Mouse (Mus musculus): ENCODE measurements at regions not wholly inside any gene's neighbourhood (a gene's known extent, or its start where the extent isn't known, plus 50 kb on each side); places are given as distances from the start of the nearest gene placed in this dataset.
A peak's percentile ranks its signal among the peaks of the same experiment; 100 is the strongest.

DNA sequence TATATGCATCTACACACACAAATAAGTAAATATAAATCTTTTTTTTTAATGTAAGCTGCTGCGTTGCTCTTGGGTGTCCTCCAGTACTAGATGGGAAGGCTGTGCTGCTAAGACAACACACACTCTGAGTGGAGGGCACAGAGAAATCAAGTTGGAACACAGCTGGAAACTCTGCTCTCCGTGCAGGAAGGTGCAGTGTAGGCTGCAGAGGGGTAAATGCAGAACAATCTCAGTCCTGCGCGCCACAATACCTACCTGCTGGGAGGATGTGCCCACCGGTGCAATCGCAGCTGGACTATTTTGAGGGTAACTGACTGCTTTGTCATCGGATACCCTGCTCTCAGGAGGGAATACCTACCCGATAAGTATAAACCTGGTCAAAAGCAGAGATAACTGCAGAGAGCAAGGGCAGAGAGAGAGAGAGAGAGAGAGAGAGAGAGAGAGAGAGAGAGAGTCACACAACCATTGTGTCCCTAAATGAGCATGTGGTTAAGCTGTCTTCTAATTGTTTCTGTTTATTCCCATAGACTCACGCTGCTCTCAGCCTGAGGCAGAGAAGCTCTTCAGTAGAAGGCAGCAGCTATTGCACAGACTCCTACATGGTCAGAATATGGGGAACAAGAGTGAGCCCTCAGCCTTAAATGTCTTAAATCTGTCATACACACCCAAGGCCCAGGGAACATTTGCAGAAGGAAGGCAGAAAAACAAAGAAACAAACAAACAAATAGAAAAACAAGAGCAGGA is 167.9 kb upstream of the Jade1 start:
- no peak overlapping the region for H3K4me3 ChIP-seq (ENCODE audit: low read depth, low read length)
- H3K27ac ChIP-seq (ENCODE audit: low read depth, low read length), result no peak overlapping the region
- no peaks in the 10 kb centered on the region for H3K4me1 ChIP-seq (ENCODE audit: control insufficient read depth, insufficient read depth, low read length)
- no peaks in the 10 kb centered on the region for H3K36me3 ChIP-seq (ENCODE audit: control insufficient read depth, insufficient read depth, low read length)
- H3K27me3 ChIP-seq (ENCODE audit: control insufficient read depth, insufficient read depth, low read length), result no peaks in the 10 kb centered on the region
- no peak overlapping the region for H3K9ac ChIP-seq (ENCODE audit: low read length)
- no peak for DNase-seq (ENCODE audit: low spot score)
- no peak overlapping the region for H3K4me2 ChIP-seq (ENCODE audit: low read depth)
- WGBS, result 52% methylated on average over 9 of the region's 9 CpGs
- no peak for ATAC-seq (ENCODE audit: insufficient read depth, low FRiP score, low TSS enrichment)
- no peaks in the 10 kb centered on the region for H3K9me3 ChIP-seq (ENCODE audit: control insufficient read depth, low read length)

- 79% methylated on average over 5 of the region's 5 CpGs for WGBS
- Histone ChIP-seq H3K9ac (ENCODE audit: low read length) (no peak overlapping the region), H3K4me2 (ENCODE audit: low read depth) (no peak overlapping the region), H3K27me3 (ENCODE audit: control insufficient read depth, insufficient read depth, low read length) (no peaks in the 10 kb centered on the region), H3K27ac (ENCODE audit: low read depth, low read length) (no peak overlapping the region), H3K4me1 (ENCODE audit: control insufficient read depth, insufficient read depth, low read length) (no peaks in the 10 kb centered on the region), H3K36me3 (ENCODE audit: control insufficient read depth, insufficient read depth, low read length) (no peaks in the 10 kb centered on the region), H3K4me3 (ENCODE audit: low read depth, low read length) (no peak overlapping the region), H3K9me3 (ENCODE audit: control insufficient read depth, low read length) (no peaks in the 10 kb centered on the region)
- DNase-seq (ENCODE audit: low spot score) (no peak), ATAC-seq (ENCODE audit: insufficient read depth, low FRiP score, low TSS enrichment) (no peak)
Observed at GRCm38 (mm10) chr3:41386299-41386698, 169.2 kb upstream of the Jade1 start.

GRCm38 (mm10) chr3:41384410-41384809 is 171.1 kb upstream of the Jade1 start:
- H3K4me1 ChIP-seq (ENCODE audit: control insufficient read depth, insufficient read depth, low read length), result no peaks in the 10 kb centered on the region
- H3K4me3 ChIP-seq (ENCODE audit: low read depth, low read length), result no peak overlapping the region
- no peak overlapping the region for H3K4me2 ChIP-seq (ENCODE audit: low read depth)
- no peak overlapping the region for H3K9ac ChIP-seq (ENCODE audit: low read length)
- DNase-seq (ENCODE audit: low spot score), result no peak
- H3K9me3 ChIP-seq (ENCODE audit: control insufficient read depth, low read length), result no peaks in the 10 kb centered on the region
- H3K27me3 ChIP-seq (ENCODE audit: control insufficient read depth, insufficient read depth, low read length), result no peaks in the 10 kb centered on the region
- no peak overlapping the region for H3K27ac ChIP-seq (ENCODE audit: low read depth, low read length)
- no peaks in the 10 kb centered on the region for H3K36me3 ChIP-seq (ENCODE audit: control insufficient read depth, insufficient read depth, low read length)
- WGBS, result 85% methylated on average over 10 of the region's 10 CpGs
- ATAC-seq (ENCODE audit: insufficient read depth, low FRiP score, low TSS enrichment), result no peak

DNA sequence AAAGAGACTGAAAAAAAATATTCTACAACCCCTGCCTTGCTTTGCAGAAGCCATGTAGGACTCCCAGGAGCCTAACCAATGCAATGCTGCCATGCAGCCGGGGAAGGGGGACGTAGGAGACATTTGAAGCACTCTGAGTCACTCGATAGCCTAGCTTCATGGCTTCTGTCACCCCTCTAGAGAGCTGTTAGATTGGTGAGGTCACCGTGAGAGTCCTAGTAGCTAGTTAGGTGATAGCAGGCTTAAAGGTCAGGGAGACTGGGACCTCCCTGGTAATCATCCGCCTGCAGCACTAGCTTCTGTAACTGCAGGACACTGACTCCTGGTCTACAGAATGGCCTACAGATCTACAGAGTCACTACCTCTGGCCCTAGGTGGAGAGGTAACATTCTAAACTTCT is 177.0 kb upstream of the Jade1 start:
- Histone ChIP-seq H3K27ac (ENCODE audit: low read depth, low read length) (no peak overlapping the region), H3K4me3 (ENCODE audit: low read depth, low read length) (no peak overlapping the region), H3K9me3 (ENCODE audit: control insufficient read depth, low read length) (no peaks in the 10 kb centered on the region), H3K36me3 (ENCODE audit: control insufficient read depth, insufficient read depth, low read length) (no peaks in the 10 kb centered on the region), H3K4me2 (ENCODE audit: low read depth) (no peak overlapping the region), H3K4me1 (ENCODE audit: control insufficient read depth, insufficient read depth, low read length) (no peaks in the 10 kb centered on the region), H3K9ac (ENCODE audit: low read length) (no peak overlapping the region), H3K27me3 (ENCODE audit: control insufficient read depth, insufficient read depth, low read length) (no peaks in the 10 kb centered on the region)
- 79% methylated on average over 5 of the region's 5 CpGs for WGBS
- DNase-seq (ENCODE audit: low spot score) (no peak), ATAC-seq (ENCODE audit: insufficient read depth, low FRiP score, low TSS enrichment) (no peak)

- Histone ChIP-seq H3K27ac (ENCODE audit: low read depth, low read length) (no peak overlapping the region), H3K4me1 (ENCODE audit: control insufficient read depth, insufficient read depth, low read length) (no peaks in the 10 kb centered on the region), H3K27me3 (ENCODE audit: control insufficient read depth, insufficient read depth, low read length) (no peaks in the 10 kb centered on the region), H3K9me3 (ENCODE audit: control insufficient read depth, low read length) (no peaks in the 10 kb centered on the region), H3K36me3 (ENCODE audit: control insufficient read depth, insufficient read depth, low read length) (no peaks in the 10 kb centered on the region), H3K4me2 (ENCODE audit: low read depth) (no peak overlapping the region), H3K9ac (ENCODE audit: low read length) (no peak overlapping the region), H3K4me3 (ENCODE audit: low read depth, low read length) (no peak overlapping the region)
- 83% methylated on average over 5 of the region's 5 CpGs for WGBS
- DNase-seq (ENCODE audit: low spot score) (no peak), ATAC-seq (ENCODE audit: insufficient read depth, low FRiP score, low TSS enrichment) (no peak)
Observed at GRCm38 (mm10) chr3:41377826-41378406, 177.6 kb upstream of the Jade1 start.

GRCm38 (mm10) chr3:41376848-41377582 is 178.5 kb upstream of the Jade1 start:
- no peak overlapping the region for H3K4me2 ChIP-seq (ENCODE audit: low read depth)
- no peak overlapping the region for H3K27ac ChIP-seq (ENCODE audit: low read depth, low read length)
- peak; percentile 48; the same call in 1 of the 2 replicates for ATAC-seq (ENCODE audit: insufficient read depth, low FRiP score, low TSS enrichment)
- no peak for DNase-seq (ENCODE audit: low spot score)
- 53% methylated on average over 6 of the region's 6 CpGs for WGBS
- H3K4me1 ChIP-seq (ENCODE audit: control insufficient read depth, insufficient read depth, low read length), result no peaks in the 10 kb centered on the region
- H3K27me3 ChIP-seq (ENCODE audit: control insufficient read depth, insufficient read depth, low read length), result no peaks in the 10 kb centered on the region
- no peak overlapping the region for H3K9ac ChIP-seq (ENCODE audit: low read length)
- no peaks in the 10 kb centered on the region for H3K9me3 ChIP-seq (ENCODE audit: control insufficient read depth, low read length)
- no peaks in the 10 kb centered on the region for H3K36me3 ChIP-seq (ENCODE audit: control insufficient read depth, insufficient read depth, low read length)
- H3K4me3 ChIP-seq (ENCODE audit: low read depth, low read length), result no peak overlapping the region

- ATAC-seq (ENCODE audit: insufficient read depth, low FRiP score, low TSS enrichment), result no peak
- WGBS, result 85% methylated on average over 2 of the region's 2 CpGs
- H3K27ac ChIP-seq (ENCODE audit: low read depth, low read length), result no peak overlapping the region
- no peak overlapping the region for H3K4me2 ChIP-seq (ENCODE audit: low read depth)
- no peaks in the 10 kb centered on the region for H3K9me3 ChIP-seq (ENCODE audit: control insufficient read depth, low read length)
- no peak overlapping the region for H3K4me3 ChIP-seq (ENCODE audit: low read depth, low read length)
- H3K4me1 ChIP-seq (ENCODE audit: control insufficient read depth, insufficient read depth, low read length), result no peaks in the 10 kb centered on the region
- H3K27me3 ChIP-seq (ENCODE audit: control insufficient read depth, insufficient read depth, low read length), result no peaks in the 10 kb centered on the region
- H3K9ac ChIP-seq (ENCODE audit: low read length), result no peak overlapping the region
- DNase-seq (ENCODE audit: low spot score), result no peak
- H3K36me3 ChIP-seq (ENCODE audit: control insufficient read depth, insufficient read depth, low read length), result no peaks in the 10 kb centered on the region
Observed at GRCm38 (mm10) chr3:41375230-41375930, 180.2 kb upstream of the Jade1 start.

- WGBS, result 38% methylated on average over 5 of the region's 5 CpGs
Observed at GRCm38 (mm10) chr3:41373198-41373597, 182.3 kb upstream of the Jade1 start.

More at GRCm38 (mm10) chr3:41373198-41373597, 182.3 kb upstream of the Jade1 start:
- H3K36me3 ChIP-seq (ENCODE audit: control insufficient read depth, insufficient read depth, low read length), result no peaks in the 10 kb centered on the region
- H3K4me3 ChIP-seq (ENCODE audit: low read depth, low read length), result no peak overlapping the region
- ATAC-seq (ENCODE audit: insufficient read depth, low FRiP score, low TSS enrichment), result no peak
- no peaks in the 10 kb centered on the region for H3K9me3 ChIP-seq (ENCODE audit: control insufficient read depth, low read length)
- H3K27ac ChIP-seq (ENCODE audit: low read depth, low read length), result no peak overlapping the region
- no peaks in the 10 kb centered on the region for H3K27me3 ChIP-seq (ENCODE audit: control insufficient read depth, insufficient read depth, low read length)
- no peaks in the 10 kb centered on the region for H3K4me1 ChIP-seq (ENCODE audit: control insufficient read depth, insufficient read depth, low read length)
- H3K9ac ChIP-seq (ENCODE audit: low read length), result no peak overlapping the region
- no peak for DNase-seq (ENCODE audit: low spot score)
- H3K4me2 ChIP-seq (ENCODE audit: low read depth), result no peak overlapping the region

All from neural tube, embryonic 11.5 days (tissue).